Mouse (Mus musculus) ovary, adult 2 months (tissue): ENCODE measurements around the gene Plin1. TPM values are rescaled to one million over a fixed set of nuclear protein-coding genes. Genes with fewer than 3 reads are reported as not detected.

Experiments
- polyA plus RNA-seq: library from polyadenylated mRNA; depleted of rRNA; stranded (reverse); fragments of >200 nt; gene quantifications from 2 replicates; pipeline ENCODE4 v1.2.3, GENCODE M21; 2012; rRNA removed

Plin1 gene
- 212 and 249 TPM in 2 replicates for polyA plus RNA-seq

DNA sequence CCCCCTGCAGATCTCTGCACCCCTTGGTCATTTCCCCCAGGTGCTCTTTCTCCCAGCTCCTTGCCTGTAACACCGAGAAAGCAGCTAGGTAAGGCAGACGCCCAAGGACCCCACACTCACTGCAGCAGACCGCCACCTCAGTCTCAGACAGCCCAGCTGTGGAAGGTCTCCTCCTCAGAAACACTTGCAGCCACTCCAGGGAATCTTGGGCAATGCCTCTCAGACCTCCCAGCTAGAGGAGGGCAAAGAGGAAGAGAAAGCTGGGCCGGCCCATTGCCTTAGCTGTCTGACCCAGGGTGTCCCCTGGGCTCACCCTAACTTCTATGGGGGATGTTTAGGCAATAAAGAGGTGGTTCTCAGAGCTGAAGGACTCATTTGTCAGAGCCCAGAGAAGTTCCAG, at the start of gene Plin1:
TSS of gene Plin1 (minus strand) at position 282 of the 400 bp plus-strand sequence.

DNA sequence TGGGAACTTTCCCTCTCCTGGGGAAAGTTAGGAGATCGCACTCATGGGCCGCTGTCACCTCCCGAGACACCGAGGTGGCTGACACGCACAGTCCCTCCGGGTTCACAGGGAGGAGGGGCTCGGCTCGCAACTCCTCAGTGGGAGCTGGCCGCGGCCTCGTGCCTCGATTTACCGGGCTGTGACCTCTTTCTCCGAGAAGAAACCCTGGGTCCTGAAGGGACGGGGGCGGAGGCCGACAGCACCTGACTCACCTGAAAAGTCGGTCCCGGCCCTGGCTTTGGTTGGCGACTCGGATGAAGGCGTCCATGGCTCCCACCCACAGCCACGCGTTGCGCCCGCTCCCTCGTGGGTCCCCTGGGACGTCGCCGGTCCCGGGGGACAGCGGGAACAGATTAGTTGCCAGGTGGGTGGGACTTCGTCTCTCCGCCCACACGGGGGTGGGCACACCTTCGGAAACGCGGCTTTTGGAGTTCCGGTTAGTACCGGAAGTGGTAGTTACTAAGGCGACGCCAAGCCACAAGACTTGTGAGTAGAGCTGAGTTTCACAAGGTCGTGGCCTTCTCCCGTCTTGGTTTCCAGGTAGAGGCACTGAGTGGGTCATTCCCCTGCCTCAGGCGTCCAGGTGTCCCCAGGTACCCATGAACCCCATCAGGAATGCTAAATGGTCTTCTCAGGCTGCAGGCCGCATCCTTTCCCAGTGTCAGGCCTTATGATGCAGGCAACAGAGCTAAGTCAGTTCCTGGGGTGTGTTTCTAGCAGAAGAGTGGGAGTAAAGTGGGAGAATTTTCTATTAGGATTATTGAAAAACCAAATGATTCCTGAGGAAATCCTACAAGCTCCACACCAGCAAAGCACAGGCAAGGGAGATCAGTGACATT, 10.2 kb upstream of the Plin1 start, which contains the start of the genes Pex11a and Wdr93:
TSS of gene Pex11a (minus strand) at position 473 of the 878 bp plus-strand sequence.
TSS of gene Wdr93 (plus strand) at position 505 of the 878 bp plus-strand sequence.

DNA sequence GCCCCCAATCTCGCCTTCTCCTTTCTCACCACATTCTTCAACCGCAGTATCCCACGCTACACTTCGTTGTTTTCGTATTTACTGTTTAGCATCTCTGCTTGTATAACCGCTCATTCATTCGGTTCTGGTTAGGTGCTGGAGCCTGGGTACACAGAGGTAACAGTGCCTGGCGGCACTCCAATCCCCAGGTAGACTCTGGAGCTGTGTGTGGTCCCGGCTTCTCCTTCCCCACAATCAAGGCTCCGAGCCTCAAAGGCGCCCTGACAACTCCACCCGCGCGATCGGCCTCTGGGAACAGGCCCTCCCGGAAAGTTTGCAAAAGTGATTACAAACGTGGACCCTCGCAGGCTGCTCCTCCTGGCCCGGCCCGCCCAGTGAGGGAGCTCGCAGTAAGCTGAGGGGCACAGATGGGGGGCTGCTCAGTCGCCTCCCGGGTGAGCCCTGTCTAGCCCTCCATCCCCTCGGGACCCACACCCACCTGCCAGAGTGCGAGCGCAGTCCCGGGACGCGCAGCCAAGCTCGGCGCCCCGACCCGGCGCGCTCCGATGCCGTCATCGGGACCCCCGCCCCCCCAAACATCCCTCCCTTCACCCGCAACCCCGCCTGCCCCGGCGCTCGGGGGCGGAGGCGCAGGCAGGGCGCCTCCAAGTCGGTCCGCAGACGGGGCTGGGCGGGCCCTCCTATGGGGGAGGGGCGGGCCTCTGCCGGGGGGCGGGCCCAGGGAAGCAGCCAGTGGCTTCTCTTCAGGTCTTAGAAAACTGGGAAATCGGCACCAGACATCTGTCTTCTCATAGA, 17.3 kb downstream of the Plin1 start, which contains the start of gene Kif7:
TSS of gene Kif7 (minus strand) at position 534 of the 795 bp plus-strand sequence.

Other genes with a start within 250 kb of the Plin1 start
- 0.38 and 0.97 TPM in 2 replicates for gene Rhcg, start 115.2 kb downstream of the Plin1 start, polyA plus RNA-seq
- 2.1 and 2.7 TPM in 2 replicates for gene Ticrr, start 72.7 kb downstream of the Plin1 start, polyA plus RNA-seq
- gene Kif7, start 17.2 kb downstream of the Plin1 start, polyA plus RNA-seq = 9.6 and 11.7 TPM in 2 replicates
- 15.5 and 19.2 TPM in 2 replicates for gene Pex11a, start 10.2 kb upstream of the Plin1 start, polyA plus RNA-seq
- gene Wdr93, start 10.3 kb upstream of the Plin1 start, polyA plus RNA-seq = 1.8 and 2.0 TPM in 2 replicates
- 0.72 and 0.94 TPM in 2 replicates for gene Mesp1, start 60.9 kb upstream of the Plin1 start, polyA plus RNA-seq
- gene Mesp2, start 77.8 kb upstream of the Plin1 start, polyA plus RNA-seq = 5.6 and 7.9 TPM in 2 replicates
- gene Anpep, start 128.2 kb upstream of the Plin1 start, polyA plus RNA-seq = 105 and 126 TPM in 2 replicates
- 19.2 and 20.1 TPM in 2 replicates for gene Ap3s2, start 187.7 kb upstream of the Plin1 start, polyA plus RNA-seq
- gene Arpin, start 202.5 kb upstream of the Plin1 start, polyA plus RNA-seq = 14.4 and 15.1 TPM in 2 replicates